Mouse (Mus musculus): ENCODE results near the gene Pkig.

GRCm38 (mm10) chr2:163754228-163754627 is 96.0 kb downstream of the Pkig start:
- TF ChIP-seq CTCF (conservative IDR thresholded peaks at IDR 0.05 in 1 of 2, IDR thresholded peaks at IDR 0.05 in 1 of 2; ENCODE audit: low read depth in 2 of 2, low read length in 2 of 2) (no peak), EP300 (IDR thresholded peaks at IDR 0.05; ENCODE audit: low read length) (no peak), E2F4 (IDR thresholded peaks at IDR 0.05; ENCODE audit: insufficient replicate concordance, low read depth, low read length) (no peak), USF1 (IDR thresholded peaks at IDR 0.05; ENCODE audit: low read depth, low read length) (no peak), MEF2A (IDR thresholded peaks at IDR 0.05; ENCODE audit: borderline replicate concordance, low read depth, low read length) (no peak), TBP (conservative IDR thresholded peaks at IDR 0.05; ENCODE audit: low read depth, low read length) (no peak), KAT2A (IDR thresholded peaks at IDR 0.05; ENCODE audit: insufficient replicate concordance, low read length) (no peak), POLR2A (IDR thresholded peaks at IDR 0.05; ENCODE audit: low read depth, low read length) (no peak), CHD2 (IDR thresholded peaks at IDR 0.05; ENCODE audit: low read length) (no peak), CHD1 (IDR thresholded peaks at IDR 0.05; ENCODE audit: low read depth, low read length) (no peak), POLR2AphosphoS2 (IDR thresholded peaks at IDR 0.05; ENCODE audit: low read depth, low read length) (no peak), MYC (IDR thresholded peaks at IDR 0.05; ENCODE audit: low read depth, low read length) (no peak), ZC3H11A (IDR thresholded peaks at IDR 0.05; ENCODE audit: low read depth, low read length) (no peak), JUN (IDR thresholded peaks at IDR 0.05; ENCODE audit: insufficient read depth, low read depth, low read length) (no peak)

Data from CH12.LX (cell line).